Mouse (Mus musculus) left cerebral cortex, postnatal 14 days (tissue): Measurements from ENCODE around the gene Arl15. TPM values are rescaled to one million over a fixed set of nuclear protein-coding genes. Genes with fewer than 3 reads are reported as not detected.

ENCODE experiments used
- DNase-seq, 2 experiments: peaks; one replicate each; pipeline ENCODE4 v3.0.0; 2021 to 2022; ENCODE audit warnings: low spot score in 2 of 2, mixed read lengths in 1 of 2
- intact Hi-C: fragments of 180-260 bp; cut with DNase I; formaldehyde crosslinking; loops from one replicate; pipeline ENCODE4 v1.15.1; 2025
- total RNA-seq, 2 experiments: library from RNA; stranded (reverse); gene quantifications; 2 replicates each; pipeline ENCODE4 v1.2.3; 2021

Gene Arl15
- total RNA-seq, 2 experiments from 2014 or later = 40.5 to 41.8 TPM

GRCm38 (mm10) chr13:114144052-114145046 is 350.0 kb downstream of the Arl15 start:
- intact Hi-C loops = loop anchor here (5.0 kb wide), 1 partner anchor 53 kb away; no protein-coding TSS in a partner anchor
- no peak for DNase-seq

DNA sequence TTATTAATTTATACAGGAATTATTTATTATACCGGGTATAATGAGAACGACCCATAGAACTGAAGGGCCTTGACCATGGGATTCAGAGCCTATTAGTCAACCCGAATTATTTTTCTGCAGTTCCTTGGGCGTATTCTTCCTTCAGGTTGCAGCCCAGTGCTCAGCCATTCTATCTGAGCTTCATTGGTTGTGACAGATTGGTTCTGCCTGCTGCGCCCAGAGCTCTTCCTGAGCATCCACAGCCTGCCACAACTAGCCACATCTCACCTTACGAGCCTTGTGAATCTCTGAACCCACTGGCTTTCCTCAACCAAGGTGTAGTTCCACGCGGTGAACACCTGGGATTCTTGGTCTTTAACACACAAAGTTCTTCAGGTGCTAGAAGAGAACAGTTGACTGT is 350.9 kb downstream of the Arl15 start:
- no peak for DNase-seq
- intact Hi-C loops = no loop called here

DNA sequence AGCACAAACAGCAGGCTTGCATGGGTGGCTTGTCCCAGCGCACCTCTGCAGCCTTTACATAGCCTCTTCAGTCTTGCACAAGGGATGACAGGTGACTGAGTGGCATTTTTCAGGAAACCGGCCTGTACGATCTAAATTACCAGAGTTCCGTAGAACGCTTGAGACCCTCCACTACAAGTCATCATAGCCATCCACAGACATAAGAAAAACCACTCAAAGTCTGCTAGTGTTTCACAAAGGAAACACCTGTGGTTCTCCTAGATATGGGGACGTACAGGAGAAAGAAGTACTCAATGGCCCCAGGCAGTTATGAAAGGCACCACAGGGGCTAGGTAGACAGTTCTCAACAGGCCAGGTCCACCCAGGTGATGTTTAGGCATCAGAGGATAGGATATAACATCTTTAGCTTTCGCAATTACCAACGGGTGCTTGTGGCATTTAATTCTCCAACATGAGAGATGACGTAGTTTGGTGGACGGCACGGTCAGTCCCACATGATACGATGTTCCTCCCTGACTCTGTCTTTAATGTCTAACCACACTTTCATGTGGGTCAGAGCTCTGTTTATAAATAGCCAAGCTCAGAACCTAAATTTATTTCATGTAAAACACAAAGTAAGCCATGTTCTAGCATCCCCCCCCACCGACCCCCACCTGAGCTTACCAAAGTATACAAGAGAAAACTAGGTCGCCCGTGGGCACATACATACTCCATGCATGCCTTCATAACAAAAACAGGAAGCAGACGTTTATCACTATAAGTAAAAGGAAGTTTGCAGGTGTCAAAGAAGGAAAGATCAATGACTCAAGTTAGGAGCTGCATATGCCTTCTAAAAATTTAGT is 356.8 kb downstream of the Arl15 start:
- intact Hi-C loops = no loop called here

DNA sequence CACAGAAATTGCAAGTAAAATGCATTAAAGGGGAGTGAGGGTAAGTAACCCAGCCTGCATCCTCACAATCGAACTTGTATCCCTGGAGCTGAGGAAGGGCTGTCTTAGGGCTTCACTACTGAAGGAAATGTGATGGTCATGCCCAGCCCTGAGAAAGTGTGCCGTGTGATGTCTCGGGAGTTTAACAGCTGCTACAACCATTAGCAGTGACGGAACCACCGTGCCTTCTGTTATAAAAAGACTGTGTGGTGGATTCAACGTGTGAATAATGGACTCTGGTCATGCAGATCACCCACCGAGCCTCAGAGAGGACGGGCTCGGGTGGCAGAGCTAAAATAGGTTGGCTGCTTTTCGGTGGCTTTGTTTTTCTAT is 357.4 kb downstream of the Arl15 start:
- no peak for DNase-seq
- intact Hi-C loops = no loop called here

More for the DNA sequence above, 356.8 kb downstream of the Arl15 start:
- no peak for DNase-seq

DNA sequence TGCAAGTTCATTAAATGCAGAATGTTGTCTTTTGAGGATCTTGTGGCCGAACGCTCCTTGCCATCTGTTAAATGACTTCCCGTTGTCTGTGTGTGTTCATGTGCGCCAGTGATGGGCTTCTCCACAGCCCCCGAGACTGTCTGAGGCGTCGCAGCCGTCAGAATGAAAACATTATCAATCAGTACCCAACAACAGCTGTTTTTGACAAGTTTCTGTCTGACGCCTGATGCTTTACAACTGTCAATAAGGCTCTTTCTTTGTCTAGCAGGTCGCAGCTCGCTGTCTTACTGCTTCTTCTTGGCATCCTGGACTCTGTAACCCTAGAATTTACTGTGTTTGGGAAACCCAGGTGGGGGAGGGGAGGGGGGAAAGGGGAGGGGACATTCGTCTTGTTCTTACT is 362.4 kb downstream of the Arl15 start:
- intact Hi-C loops = no loop called here

DNA sequence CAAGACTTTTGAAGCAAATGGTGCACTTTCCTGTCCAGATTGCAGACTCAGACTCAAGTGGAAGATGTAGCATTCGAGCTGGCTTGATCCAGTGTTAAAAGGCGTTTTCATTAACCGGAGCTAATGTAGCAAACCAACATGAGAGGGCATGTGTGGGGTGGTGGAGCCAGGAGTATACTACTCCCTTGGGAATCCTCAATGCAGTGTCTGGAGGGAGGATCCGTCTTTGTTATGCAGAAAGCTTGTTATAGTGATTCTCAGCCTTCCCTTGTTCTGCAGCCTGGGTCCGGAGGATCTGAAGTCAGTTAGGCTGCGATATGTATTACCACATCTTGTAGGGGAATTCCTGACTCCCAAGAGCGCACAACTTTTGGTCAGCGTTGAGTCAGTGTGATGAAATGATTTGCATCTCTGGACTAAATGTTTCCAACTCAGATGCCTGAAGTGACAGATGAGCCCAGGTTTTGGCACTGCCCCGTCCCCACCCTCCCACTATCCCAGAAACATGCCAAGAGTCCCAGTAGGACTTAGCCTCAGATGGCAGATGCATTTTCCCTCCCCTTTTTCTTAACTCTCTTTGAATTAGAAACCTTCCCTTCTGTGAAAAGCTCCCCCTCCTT is 363.9 kb downstream of the Arl15 start:
- DNase-seq = no peak
- intact Hi-C loops = no loop called here

More for the DNA sequence above, 362.4 kb downstream of the Arl15 start:
- no peak for DNase-seq

- intact Hi-C loops = no loop called here
- no peak for DNase-seq
These were observed 365.5 kb downstream of the Arl15 start for GRCm38 (mm10) chr13:114159634-114160391.

- no peak for DNase-seq
These were observed 368.4 kb downstream of the Arl15 start for GRCm38 (mm10) chr13:114162753-114163152.

DNA sequence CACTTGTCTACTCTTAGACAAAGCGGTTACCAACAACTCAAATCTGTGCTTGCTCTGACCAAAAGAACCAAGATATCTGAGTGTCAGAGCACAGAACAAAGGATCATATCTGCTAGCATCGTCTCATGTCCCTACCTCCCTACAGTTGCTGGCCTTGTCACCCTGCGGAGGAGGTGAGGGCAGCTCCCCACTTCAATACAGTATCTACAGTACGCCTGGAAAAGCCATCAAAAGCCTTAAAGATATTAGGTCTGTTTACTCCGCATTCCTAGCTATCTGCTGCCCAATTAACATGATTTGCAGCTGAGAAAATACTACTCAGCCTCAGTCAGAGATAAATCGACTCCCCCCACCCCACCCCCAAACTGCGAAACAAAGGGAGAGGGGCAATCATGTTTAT is 371.3 kb downstream of the Arl15 start:
- intact Hi-C loops = no loop called here
- DNase-seq = no peak

More at GRCm38 (mm10) chr13:114162753-114163152, 368.4 kb downstream of the Arl15 start:
- intact Hi-C loops = no loop called here

- no peak for DNase-seq
- intact Hi-C loops = no loop called here
These were observed 372.3 kb downstream of the Arl15 start for GRCm38 (mm10) chr13:114166439-114167183.

GRCm38 (mm10) chr13:114170061-114170460 is 375.8 kb downstream of the Arl15 start:
- no peak for DNase-seq
- intact Hi-C loops = loop anchor here (2.0 kb wide), 1 partner anchor 25 kb away; no protein-coding TSS in a partner anchor

- intact Hi-C loops = loop anchor here (2.0 kb wide), 1 partner anchor 23 kb away; no protein-coding TSS in a partner anchor
- no peak for DNase-seq
These were observed 377.2 kb downstream of the Arl15 start for GRCm38 (mm10) chr13:114171465-114171864.

- intact Hi-C loops = no loop called here
- DNase-seq = no peak
These were observed 393.8 kb downstream of the Arl15 start for GRCm38 (mm10) chr13:114188107-114188506.

DNA sequence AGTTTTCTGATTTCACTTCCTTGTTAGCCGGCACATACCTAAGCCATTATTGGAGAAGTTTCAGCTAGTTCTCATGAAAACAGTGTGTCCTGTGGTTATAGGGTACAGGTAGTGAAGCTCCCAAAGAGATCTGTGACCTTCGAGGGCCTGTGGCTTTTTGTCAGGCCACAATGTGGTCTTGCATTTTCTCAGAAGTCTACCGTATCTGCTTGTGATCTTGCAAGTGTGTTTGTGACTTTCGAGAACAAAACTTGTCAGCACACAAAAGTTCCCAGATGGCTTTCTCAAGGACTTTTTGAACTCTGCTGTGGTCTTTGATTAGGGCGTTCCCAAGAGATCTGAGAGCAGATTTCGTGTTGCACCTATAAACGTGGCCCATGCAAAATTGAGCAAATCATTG is 394.5 kb downstream of the Arl15 start:
- intact Hi-C loops = no loop called here
- DNase-seq = no peak

DNA sequence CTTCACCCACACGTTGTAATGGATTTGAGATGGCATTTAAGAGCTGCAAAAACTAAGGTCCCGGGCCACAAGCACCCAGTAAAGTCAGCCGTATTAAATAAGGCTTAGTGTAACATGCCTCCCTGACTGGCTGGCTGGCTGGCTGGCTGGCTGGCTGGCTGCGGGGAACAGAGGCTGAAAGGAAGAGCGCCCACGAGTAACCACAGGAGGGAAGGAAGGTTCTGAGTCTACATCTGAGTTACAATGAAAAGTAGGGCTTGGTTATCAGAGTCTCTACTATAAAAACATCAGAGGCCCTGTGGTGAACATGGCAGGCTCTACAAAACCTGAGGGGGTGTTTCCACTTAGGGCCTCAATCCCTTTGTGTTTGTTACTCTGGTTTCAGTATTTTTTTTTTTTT is 395.1 kb downstream of the Arl15 start:
- intact Hi-C loops = no loop called here
- no peak for DNase-seq

DNA sequence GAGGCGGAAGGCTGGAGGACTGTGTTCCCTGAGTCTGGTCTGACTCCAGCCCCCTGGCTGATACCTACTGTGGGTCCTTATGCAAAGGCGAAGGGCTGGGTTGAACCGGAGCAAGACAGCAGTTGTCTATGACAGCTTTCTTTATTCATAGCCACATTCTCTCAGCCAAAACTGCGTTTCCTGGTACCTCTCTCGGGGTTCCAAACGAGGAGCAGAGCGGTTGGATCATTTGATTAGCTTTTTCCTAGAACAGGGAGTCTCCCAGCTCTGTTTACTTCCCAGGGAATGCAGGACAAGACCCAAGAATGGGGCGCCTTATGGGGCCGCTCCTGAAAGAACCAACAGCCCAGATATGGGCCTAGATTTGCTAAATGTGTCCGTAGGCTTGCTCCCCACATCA is 396.6 kb downstream of the Arl15 start:
- no peak for DNase-seq
- intact Hi-C loops = no loop called here

DNA sequence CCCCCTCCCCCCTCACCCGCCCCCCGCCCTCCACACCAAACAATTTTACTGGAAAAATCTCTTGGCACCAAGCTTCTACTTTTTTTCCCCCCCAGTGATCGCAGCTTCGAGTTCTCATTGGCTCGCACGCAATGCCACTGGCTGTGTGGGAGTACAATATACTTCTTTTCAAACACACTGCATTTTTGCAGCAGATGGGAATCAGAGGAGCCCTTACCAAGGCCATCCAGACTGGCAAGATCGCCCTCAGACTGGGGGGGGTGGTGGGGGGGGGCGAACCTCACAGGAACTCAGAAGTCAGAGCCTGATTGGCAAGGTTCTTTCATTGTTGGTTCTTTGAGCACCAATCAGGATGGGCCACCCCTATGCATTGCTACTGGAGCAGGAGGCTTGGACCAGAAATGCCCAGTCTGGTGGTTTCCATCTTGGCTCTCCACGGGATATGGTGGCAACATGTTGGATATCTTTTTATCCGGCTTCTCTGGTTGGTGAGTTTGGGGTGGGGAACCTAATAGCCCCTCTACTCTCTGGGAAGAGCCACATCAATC is 404.0 kb downstream of the Arl15 start:
- intact Hi-C loops = loop anchor here (5.0 kb wide), 1 partner anchor 56 kb away; no protein-coding TSS in a partner anchor
- DNase-seq = peak in 1 of 2 experiments; percentile 42

- intact Hi-C loops = loop anchor here (5.0 kb wide), 1 partner anchor 57 kb away; no protein-coding TSS in a partner anchor
- DNase-seq = peak in 1 of 2 experiments; percentile 24
These were observed 405.4 kb downstream of the Arl15 start for GRCm38 (mm10) chr13:114199746-114200145.
